Mouse (Mus musculus) mouse embryonic stem cell (cell line): Measurements from ENCODE around the gene Zfp94.

Source experiments
- in situ Hi-C, 2 experiments: fragments of 300-500 bp; cut with MboI; formaldehyde crosslinking; loops; 1 replicate in 1 of 2; 3 replicates in 1 of 2; pipeline ENCODE4 v1.14.3; 2019 to 2020; ENCODE audit warnings: low sequenced_read_pairs in 2 of 2, low pct_unique_long_range_greater_than_20kb in 1 of 2, mixed read lengths in 1 of 2; ENCODE audit not compliant: unreplicated experiment in 1 of 2

The Zfp94 gene

GRCm38 (mm10) chr7:24316567-24317092, at the start of gene Zfp94:
Zfp94 (minus strand) TSS chr7:24316666.
- in situ Hi-C loops, result no loop called here

- in situ Hi-C loops, result no loop called here
Measured at GRCm38 (mm10) chr7:24365258-24366014, 49.0 kb upstream of the Zfp94 start.

GRCm38 (mm10) chr7:24364827-24365226, 48.4 kb upstream of the Zfp94 start:
- in situ Hi-C loops, result no loop called here

GRCm38 (mm10) chr7:24363228-24363627, 46.8 kb upstream of the Zfp94 start:
- in situ Hi-C loops, result no loop called here

- in situ Hi-C loops, result no loop called here
Measured at GRCm38 (mm10) chr7:24361001-24361400, 44.5 kb upstream of the Zfp94 start.

GRCm38 (mm10) chr7:24359269-24359668, 42.8 kb upstream of the Zfp94 start:
- in situ Hi-C loops, result no loop called here

GRCm38 (mm10) chr7:24357899-24358298, 41.4 kb upstream of the Zfp94 start:
- in situ Hi-C loops, result no loop called here

- in situ Hi-C loops, result no loop called here
Measured at GRCm38 (mm10) chr7:24356081-24356480, 39.6 kb upstream of the Zfp94 start.

GRCm38 (mm10) chr7:24355646-24356045, 39.2 kb upstream of the Zfp94 start:
- in situ Hi-C loops, result no loop called here

GRCm38 (mm10) chr7:24348896-24349295, 32.4 kb upstream of the Zfp94 start, which contains the start of gene Lypd5:
Lypd5 (plus strand) TSS chr7:24349196.
- in situ Hi-C loops, result loop anchor here in 1 of 2 experiments (5.0 kb wide), 2 partner anchors 38 to 197 kb away; no protein-coding TSS in a partner anchor

- in situ Hi-C loops, result loop anchor here in 1 of 2 experiments (5.0 kb wide), 2 partner anchors 41 to 194 kb away; no protein-coding TSS in a partner anchor
Measured at GRCm38 (mm10) chr7:24346444-24346843, 30.0 kb upstream of the Zfp94 start.

- in situ Hi-C loops, result no loop called here
Measured at GRCm38 (mm10) chr7:24343701-24344272, 27.3 kb upstream of the Zfp94 start.

- in situ Hi-C loops, result no loop called here
Measured at GRCm38 (mm10) chr7:24338241-24338640, 21.8 kb upstream of the Zfp94 start.

- in situ Hi-C loops, result no loop called here
Measured at GRCm38 (mm10) chr7:24335699-24336309, 19.3 kb upstream of the Zfp94 start.

- in situ Hi-C loops, result no loop called here
Measured at GRCm38 (mm10) chr7:24333304-24333986, 17.0 kb upstream of the Zfp94 start, which contains the start of gene Tescl. Tescl (minus strand) TSS chr7:24333936.

GRCm38 (mm10) chr7:24327281-24327975, 11.0 kb upstream of the Zfp94 start:
- in situ Hi-C loops, result no loop called here

- in situ Hi-C loops, result no loop called here
Measured at GRCm38 (mm10) chr7:24326273-24327135, 10.0 kb upstream of the Zfp94 start.
